Mouse (Mus musculus) cerebellum, postnatal 4 days (tissue): ENCODE data around the gene Tchp.

Experiments used
- DNase-seq, 2 experiments: peaks; one replicate each; pipeline ENCODE4 v3.0.0; 2022; ENCODE audit warnings: low spot score in 2 of 2, mixed read lengths in 1 of 2

Gene Tchp

DNA sequence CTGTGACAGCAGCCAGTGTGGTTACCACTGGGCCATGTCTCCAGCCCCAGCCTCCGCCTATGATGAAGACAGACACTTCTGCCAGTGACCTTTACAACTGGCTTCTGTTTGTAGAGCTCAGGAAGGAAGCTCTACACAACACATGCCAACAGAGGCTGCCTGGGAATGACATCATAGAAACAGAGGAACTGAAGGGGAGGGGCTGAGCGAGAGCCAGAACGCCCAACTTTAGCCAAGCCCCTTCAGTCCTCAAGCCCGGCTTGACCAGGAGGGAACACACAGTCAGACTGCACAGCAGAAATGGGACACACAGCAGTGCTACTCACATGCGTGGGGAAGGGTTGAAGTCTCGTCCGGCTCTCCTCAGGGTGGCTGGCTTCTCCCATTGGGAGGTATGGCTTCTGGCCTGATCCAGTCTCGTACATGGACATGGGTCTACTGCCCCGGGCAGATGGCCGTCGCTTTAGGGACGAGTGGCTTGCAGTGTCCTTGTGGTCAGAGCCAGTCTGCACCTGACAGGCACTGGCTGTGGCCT is 31.2 kb downstream of the Tchp start:
- no peak for DNase-seq

DNA sequence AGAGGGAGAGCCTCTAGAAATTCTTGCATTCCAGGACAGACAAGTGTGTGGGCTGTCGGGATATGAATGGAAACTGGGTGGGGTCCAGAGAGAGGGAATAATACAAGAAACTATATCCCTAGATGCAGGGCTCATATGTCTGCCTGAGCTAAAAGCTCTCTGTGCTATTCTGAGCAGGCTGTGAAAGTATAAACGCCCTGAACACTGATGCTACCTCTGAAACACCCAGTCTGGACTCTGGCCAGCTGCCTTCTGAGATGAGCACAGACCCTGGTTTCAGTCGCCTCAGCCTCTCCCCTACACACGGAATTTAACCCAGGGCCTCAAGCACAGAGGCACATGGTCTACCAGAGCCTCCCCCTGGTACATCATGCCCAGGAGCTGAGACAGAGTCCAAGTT is 33.0 kb downstream of the Tchp start:
- DNase-seq, result no peak

DNA sequence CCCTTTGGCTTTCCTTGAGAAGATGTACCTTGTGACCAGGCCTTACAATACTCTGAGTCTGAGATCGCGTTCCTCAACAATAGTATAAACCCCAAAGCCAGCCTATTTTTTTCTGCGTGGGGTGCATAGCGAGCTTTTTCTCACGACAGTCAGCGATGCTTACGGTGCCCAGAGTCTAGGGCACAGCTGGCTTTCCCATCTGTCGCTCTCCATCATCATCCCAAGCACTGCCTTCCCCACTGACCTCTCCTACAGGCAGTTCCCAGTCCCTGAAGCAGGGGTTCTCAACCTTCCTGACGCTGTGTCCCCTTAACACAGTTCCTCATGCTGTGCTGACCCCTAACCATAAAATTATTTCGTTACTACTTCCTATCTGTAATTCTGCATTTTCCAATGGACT is 35.0 kb downstream of the Tchp start:
- no peak for DNase-seq

DNA sequence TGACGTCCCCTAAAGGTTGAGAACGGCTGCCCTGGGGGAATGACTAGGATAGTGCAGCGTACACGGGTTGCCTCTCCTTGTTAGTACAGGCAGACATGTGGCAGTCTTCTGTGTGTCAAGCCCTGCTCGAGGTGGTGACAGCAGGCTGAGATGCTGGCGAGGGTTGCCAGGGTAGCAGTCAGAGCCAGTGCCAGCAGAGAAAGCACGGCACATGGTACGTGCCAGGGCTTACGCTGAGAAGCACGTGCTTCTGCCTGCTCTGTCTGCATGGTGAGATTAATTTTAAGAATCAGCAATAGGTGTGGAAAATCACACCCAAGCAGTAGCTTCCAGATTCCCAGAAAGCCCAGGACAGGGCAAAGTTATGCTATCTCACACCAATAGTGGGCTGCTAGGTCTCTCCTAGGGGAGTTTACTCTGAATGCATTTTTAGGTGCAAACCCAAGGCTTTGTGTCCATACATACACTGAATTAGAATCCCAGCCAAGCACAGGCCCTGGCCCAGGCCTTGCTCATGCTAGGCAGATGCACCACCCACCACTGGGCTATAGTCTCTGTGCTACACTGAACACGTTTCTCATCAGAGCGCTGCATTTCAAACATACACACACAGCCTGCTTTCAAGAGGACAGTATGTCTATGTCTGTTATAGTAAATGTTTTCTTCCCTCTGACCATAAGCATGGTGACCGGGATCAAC is 35.6 kb downstream of the Tchp start:
- DNase-seq, result peak in 1 of 2 experiments; percentile 61

DNA sequence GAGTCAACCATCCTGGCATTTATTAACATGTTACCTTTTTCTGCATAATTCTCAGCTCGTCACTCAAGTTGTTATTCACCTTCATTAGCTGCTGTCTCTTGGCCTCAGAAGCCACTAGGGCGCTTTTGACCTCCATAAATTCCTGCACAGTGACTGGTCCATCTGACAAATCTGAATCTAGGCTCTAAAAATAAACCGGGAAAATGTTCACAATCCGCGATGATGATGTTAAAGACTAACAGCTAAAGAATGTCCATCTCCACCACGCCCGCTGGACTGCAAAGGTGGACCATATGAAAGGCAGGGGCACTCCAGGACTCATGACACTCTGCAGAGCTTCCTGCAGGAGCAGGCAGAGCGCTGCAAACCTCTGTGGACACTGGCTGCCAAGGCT is 36.1 kb downstream of the Tchp start:
- DNase-seq, result no peak

DNA sequence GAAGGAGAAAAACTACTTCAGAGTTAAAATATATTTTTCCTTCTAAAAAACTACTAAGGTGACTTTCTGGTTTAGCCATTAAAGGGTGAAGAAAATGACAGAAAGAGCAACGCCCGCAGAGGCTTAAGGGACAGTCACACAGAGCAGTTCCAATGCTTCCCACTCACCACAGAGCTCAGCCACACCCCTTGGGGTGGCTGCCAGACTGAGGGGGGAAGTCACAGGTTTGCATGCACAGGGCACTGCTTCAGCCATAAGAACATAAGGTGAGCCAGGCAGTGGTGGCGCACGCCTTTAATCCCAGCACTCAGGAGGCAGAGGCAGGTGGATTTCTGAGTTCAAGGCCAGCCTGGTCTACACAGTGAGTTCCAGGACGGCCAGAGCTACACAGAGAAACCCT is 38.0 kb downstream of the Tchp start:
- DNase-seq, result no peak

DNA sequence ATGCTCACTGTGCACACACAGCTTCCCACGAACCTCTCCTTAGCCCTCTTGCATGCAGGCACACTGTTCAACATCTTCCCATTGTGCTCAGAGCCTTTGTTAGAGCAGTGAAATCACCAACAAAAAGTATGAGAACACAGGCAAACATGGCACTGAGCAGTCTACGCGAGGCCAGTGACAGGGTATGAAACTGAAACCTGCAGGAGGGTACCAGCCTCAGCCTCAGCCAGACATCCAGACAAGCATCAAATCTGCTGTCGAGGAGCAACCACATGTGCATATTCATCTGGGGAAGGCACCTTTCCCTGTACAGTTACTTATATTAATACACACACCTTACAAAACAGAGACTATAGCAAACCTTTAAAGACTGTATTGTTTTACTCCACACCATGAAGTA is 39.3 kb downstream of the Tchp start:
- no peak for DNase-seq

DNA sequence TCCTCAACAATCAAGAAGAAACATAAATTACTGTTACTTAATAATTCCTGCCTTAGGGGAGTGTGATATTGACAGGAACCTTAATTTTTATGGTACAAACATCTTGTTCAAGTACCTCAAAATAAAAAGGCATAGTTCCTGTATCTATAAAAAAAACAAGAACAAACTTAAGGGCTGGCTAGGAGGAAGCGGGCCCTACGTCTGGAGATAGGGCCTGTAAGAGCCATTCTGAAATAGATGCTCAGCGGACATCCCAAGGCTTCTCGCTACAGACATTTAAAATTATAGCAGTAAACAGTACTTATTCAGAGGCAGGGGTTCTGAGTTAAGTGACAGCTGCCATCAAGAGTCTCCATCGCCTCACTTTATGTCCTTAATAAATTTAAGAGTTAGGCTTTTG is 40.0 kb downstream of the Tchp start:
- no peak for DNase-seq

DNA sequence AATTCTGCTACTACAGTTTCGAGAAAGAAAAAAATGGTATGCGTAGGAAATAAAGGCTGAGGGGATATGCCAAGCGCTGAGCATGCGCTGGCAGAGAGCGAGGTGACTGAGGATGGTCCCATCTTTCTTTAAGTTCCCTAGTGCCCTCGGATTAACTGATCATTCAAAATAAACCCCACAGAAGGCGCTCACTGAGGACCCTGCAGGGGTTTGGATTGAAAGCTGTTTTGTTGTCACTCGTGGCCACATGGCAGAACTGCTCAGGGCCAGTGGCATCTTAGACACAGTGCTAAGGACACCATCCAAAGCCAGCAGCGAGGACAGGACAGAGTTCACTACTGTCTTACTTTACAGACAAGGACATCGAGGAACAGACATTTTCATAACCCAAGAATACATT is 42.8 kb downstream of the Tchp start:
- no peak for DNase-seq

DNA sequence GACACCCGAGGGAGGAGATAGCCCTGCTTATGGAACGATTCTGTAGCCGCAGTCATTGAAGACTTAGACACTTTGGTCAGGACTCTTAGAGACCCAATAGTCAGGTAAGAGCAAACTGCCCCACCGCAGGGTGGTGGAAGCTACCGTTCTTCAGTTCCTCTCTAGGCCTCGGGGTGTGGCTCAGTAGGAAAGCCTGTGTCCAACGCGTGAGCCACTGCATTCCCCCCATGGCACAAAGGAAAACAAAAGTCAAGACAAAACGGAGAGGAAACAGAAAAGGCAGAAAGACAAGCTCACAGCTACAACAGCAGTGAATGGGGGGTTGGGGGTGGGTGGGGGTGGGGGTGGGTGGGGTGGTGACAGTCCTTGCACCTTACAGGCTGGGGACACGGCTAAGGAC is 44.8 kb downstream of the Tchp start:
- no peak for DNase-seq

DNA sequence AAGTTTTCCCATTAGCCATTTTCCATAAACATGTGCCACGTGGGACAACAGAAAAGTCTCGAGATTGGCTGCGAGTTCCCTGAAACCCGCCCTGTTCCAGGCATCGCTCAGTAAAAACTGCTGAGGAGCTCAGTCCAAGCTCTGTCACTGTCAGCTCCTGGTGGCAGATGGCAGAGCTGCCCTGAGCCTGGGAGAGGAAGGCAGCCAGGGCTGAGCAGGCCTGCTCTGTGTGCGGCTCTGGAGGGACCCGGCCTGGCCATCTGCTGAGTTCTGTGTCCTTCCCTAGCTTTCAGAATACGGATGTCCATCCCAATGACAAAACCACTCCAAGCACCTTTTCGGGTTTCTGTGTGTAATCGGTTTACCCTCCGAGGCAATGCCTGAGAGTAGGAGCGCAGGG is 45.8 kb downstream of the Tchp start:
- peak in 1 of 2 experiments; percentile 78 for DNase-seq

DNA sequence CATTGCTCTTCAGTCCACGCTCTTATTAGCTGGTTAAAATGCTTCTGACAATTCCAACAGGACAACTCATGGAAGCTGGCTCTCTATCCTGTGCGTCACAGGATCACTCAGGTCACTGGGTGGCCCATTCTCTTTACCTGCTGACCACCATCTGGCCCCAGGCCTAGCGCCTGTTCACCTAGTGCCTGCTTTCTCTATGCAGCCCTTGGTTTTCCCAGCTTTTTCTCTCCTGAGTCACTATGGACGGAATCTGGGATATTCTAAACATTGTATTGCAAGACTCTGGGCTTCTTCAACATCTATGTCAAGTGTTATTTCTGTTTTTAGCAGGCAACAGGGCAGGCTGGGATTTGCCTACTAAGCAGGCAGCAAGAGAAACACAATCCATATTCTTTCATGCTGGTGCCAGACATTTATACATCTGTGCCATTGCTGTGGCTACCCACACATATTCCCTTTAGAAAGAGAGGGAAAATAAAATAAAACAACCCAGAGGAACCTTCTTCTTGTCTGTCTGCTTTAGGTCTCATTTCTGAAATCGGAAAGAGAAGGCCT is 52.1 kb downstream of the Tchp start:
- DNase-seq, result no peak

DNA sequence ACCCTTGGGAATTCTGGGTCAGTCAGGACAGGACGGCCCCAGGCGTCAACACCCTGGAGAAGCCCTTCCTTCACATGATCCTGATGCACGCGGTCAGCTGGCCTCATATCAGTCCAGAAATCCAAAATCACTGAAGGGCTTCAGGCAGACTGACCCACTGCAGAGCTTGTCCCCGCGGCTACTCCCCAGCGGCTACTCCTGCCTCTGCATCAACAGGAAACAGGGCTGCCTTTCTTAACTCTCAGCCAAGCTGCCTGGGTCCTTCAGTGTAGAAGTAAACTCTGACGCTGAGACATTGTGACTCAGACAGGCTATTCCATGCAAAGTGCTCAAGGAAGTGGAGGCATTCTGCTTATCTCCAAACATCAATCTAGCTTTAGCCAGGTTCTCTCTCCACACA is 54.4 kb downstream of the Tchp start:
- DNase-seq, result no peak

DNA sequence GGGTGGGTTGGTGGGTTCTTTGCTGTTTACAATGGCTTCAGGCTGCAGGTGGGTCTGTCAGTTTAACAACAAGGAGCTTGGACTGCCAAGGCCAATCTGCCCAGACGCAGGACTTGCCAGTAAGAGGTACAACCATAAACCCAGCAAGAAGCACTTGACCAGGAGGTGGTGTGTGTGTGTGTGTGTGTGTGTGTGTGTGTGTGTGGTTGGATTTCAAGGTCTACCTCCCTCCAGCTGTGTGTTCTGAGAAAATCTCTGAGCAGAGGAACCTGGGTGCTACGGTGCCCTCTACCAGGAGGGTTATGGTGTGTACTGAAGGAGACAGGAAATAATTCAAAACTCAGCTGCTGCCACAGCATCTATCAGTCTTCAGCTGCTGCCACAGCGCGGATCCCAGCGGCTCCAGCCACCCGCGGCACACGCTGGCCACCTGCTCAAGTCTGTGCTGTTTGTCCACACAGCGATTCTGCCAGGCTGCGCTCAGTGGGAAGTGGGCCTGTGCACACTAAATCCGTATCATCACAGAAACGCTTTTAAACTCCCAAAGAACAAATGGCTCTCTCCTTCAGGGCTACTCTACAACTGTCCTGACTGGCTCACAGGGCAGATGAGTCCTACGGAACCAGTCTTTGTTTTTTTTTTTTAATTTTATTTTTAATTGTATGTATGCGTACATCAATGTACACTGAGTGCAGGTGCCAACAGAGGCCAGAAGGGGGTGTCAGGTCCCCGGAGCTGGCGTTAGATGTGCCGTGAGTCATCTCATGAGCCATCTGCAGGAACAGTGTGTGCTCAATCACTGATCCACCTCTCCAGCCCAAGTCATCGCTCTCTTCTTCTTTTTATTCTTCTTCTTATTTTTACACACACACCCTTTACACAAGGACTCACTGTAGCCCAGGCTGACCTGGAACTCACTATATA is 57.5 kb downstream of the Tchp start:
- peak in 1 of 2 experiments; percentile 45 for DNase-seq

DNA sequence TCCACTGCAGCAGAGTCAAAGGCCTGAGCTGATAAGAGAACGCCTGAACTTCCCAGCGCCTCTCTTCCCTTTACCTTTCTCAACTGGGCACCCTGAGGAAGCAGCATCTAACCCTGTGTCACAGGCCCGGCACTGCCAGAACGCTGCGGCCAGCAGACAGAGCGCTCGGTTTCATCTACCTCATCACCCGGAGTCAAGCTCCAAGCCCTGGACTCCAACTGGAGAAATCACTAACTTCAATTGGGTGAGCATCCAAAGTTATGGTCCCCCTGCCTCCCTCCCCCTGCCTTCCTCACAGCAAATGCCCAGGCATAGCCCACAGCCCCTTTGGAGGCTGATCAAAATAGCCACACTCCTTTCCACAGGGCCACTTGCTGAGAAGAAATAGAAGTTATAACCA is 59.1 kb downstream of the Tchp start:
- DNase-seq, result no peak

DNA sequence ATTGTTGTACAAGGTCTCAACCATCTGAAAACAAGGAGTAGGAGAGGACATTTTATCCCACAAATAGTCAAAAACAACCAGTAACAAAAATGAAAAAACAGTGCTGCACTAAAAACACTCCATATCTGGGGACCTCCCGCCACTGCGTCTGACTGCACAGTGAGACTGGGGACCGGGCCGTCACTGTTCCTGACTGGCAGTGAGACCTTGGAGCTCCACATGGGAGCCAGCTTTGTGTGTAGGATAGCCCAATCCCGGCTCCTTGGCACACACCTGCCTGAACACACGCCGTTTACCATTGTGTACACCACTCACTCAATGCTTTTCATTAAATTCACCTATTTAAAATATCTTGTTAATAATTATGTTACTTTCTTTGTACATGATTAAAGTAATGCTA is 59.6 kb downstream of the Tchp start:
- no peak for DNase-seq

DNA sequence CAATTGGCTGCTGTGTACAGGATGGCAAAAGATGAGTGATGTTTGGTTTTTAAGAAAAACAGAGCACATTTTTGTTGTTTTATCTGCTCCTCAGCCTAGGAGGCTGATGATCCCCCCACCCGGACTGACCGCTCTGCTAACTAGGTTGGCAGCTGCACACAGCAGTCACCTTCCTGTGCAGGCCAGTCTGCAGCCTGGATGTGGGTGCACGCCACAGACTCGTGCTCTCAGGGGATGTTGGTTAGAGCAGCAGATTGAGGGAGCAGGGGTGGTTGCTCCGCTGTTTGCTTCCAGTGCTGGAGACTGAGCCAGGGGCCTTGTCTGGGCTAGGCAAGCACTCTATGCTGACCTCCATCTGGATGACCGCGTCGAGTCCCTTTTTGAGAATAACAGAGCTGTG is 62.2 kb downstream of the Tchp start:
- no peak for DNase-seq

DNA sequence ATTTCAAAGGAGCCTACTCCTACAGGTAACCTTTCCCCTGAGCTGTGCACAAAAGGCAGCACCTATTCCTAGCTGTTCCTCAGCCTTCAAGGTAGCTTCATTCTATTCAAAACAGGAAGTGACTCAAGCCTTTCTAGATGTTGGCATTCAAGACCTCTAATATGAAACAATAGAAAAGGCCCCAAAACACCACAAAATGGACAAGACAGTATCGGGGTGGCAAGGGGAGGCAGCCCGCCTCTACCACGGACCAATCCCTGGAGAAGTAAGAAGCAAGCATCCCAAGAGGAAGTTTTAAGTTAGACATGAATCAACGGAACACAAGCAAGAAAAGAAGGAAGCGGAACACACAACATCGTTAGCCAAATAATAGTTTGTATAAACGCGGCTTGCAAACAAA is 64.2 kb downstream of the Tchp start:
- DNase-seq, result no peak
